Mouse (Mus musculus): ENCODE data around the gene Shank2.
A peak's percentile ranks its signal among the peaks of the same experiment; 100 is the strongest.

Gene Shank2

DNA sequence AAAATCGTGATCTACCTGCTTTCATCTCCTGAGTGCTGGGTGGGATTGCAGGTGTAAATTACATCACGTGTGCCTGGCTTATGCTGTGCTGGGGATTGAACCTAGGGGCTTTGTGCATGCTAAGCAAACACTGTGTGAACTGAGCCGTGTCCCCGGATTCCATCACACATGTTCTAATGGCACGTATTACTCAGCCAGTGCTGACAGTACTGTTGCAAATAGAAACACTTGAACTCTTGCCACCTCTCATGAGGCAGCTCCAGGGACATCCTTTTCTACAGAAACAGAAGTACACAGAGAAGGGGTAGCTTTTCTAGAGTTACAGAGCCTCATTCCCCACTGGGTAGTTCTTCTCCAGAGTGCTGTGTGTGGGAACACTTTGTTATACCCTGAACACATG is 168.5 kb downstream of the Shank2 start:
- DNase-seq (ENCODE audit: low spot score) = no peak

DNA sequence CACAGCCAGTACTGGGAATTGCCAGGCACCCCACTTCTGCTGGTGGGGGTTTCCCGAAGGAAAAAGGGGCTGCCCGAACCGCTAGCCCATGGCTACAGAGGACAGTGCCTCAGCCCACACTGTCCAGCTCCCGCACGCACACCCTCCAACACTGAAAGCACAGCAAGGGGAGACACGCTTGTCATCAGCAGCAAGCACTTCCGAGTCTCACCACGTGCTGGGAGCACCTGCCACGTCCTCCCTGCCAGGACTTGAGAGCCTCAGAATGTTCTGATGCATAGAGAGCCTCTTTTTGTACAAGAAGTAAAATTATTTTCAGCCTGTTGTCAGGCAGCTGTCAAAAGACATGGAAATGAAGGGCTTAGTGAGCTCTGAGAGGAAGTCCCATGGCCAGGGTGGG is 169.0 kb downstream of the Shank2 start:
- peak; percentile 60 for DNase-seq (ENCODE audit: low spot score)

DNA sequence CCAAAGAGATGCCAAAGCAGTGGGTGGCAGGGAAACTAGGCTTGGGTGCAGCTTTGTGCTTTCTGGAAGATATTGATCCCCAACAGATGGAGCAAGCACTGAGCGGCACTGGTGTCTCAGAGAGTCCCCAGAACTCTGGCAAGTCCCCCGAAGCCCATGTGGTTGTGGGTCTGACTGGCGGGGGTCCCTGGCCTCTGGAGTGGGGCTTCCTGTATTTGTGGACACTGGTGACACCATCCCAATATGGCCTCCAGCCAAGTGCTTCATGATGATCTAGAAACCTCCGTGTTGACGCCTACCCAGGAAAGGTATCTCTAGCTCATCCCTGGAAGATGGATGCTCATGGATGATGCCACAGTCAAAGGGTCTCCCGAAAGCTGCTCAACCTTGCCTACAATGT is 172.1 kb downstream of the Shank2 start:
- no peak for DNase-seq (ENCODE audit: low spot score)

DNA sequence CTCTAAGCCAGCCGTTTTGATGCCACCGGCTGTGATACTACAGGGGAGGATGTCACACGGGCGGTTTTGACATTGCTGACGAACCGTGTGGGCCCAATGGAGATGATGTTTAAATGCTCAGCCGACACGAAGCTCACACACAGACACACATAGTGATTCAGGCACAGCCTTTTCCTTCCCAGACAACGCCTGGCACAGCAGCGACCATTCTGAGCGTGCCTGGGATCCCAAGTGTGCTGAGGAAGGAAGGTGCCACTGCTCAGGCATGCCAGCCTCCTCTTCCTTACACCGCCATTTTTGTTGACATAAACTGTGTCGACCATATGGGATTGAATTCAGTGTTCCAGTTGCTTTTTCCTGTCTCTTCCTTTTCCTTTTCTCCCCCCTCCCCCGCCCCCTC is 172.6 kb downstream of the Shank2 start:
- DNase-seq (ENCODE audit: low spot score) = peak; percentile 35

DNA sequence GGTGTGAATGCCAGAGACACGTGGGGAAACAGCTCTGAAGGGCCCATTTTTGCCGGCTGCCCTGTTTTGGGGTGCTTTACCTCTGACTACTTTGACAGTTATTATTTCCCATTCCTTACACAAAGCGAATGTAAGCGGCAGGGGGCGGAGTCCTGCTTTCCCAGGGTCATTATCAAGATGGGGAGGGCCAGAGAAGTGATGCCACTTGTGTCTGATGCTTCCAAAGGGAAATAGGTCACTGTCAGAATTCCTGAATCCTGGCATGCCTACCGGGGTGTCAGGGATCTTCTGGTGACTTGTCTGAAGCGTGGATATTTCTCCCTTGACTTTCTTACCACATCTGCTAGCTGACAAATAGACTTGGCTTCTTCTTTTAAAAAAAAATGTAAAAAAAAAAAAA is 173.3 kb downstream of the Shank2 start:
- no peak for DNase-seq (ENCODE audit: low spot score)

DNA sequence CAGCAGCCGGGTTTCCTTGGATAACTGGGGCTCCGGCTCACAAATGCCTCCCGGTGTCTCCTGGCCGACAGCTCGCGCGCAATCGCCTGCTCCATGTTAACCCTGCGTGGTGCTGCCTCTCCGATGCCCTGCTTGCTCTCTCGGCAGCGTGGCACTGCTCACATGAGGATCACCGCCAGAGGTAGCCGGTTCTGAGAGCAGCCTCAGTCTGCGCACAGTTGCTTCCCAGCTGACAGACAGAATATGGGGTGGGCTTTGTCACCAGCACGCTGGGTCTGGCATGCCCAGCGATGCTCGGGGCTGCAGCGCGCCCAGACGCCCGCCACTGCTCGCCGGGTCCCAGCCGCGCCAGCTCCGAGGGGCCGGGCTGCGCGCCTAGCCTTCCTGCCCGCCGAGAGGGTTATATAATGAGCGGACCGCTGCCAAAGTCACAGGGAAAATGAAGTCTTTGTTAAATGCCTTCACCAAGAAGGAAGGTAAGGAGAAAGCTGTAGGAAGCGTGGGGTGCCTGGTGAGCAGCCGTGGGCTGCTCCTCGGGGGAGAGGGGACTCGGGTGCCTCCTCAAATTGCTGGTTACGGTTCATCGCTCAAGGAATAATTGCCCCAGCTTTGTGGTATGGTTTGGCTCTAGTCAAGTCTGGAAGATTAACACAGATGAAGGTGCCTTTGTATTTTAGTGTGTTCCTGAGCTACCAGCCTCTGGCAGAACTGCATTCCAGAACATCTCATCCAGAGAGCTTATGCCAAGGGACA is 173.9 kb downstream of the Shank2 start:
- DNase-seq (ENCODE audit: low spot score) = peak; percentile 54

DNA sequence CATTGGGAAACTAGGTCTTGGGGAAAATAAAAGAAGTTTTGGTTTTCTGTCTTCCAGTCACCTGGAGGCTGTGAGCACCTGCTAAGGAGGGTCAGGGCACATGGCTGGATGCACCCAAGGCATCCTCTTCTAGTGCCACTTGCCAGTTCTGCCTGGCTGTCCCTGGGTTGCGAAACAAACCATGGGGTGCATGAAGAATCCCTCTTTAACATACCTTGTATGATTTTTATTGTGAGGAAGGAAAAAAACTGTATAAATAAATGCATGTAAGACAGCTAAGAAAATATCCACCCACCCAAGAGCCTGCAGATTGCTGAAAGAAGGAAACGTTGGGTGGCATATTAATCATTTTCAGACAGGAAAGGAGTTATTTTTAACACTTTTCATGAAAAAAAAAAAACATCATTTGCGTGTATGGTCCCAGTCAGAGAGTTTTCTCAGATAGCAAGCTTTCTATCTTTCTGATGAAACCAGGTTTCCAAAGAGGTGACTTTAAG is 174.6 kb downstream of the Shank2 start:
- no peak for DNase-seq (ENCODE audit: low spot score)

DNA sequence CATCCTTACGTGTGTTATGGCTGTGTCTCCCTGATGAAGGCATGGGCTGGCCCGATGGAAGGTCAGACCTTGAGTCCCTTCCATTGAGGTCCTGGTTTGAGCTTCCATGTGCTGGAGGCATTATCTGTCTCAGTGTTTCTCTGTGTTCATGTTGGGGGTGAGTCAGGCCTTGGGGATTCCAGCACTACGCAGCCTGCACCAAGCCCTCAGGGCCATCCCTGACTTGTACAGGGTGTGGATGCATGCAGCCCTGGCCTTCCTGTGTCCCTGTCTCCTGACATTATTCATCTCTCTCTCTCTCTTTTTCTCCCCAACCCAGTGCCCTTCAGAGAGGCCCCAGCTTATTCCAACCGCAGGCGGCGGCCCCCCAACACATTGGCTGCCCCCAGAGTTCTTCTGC is 177.7 kb downstream of the Shank2 start:
- no peak for DNase-seq (ENCODE audit: low spot score)

DNA sequence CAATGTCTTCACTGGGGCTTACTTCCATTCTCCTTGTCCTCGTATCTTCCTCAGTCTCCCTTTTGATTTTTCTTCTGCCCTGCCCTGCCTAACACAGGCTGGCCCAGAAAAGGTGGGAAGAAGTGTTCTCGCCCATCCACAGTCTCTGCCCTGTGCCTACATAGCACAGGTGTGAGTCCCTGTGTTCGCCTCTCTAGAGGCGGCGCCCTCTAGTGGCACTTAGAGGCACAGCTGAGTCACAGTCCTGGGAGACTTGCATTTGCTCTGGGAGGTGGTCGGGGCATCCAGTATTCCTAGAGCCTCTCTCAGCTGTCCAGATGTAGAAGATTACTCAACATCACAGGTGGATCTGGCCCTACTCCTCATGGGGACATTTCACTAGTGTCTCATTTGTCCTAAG is 179.2 kb downstream of the Shank2 start:
- DNase-seq (ENCODE audit: low spot score) = peak; percentile 50

DNA sequence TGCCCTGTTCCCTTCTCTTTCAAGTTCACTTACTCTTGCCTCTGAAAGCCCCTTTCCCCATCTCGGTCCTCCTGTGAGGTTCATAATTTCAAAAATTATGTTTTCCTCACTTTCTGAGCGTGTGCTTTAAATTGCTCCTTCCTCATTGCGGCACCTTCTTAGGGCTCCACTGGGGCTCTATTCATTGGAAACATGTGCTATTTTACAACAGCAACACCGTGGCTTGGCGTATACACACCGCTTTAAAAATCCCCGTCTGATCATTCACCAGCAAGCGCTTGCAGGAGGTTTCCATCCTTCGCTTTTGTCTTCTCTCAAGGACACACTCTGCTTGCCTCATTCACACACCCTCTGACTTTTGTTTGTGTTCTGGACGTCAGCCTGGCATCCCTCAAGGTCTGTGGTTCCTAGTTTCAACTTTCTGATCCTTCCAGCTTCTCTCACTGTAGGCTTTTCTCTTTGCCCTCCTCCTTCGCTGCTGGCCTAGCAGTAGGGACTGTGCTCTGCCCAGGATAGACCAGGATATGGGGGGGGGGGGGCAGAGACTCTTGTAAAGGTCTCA is 186.2 kb downstream of the Shank2 start:
- no peak for DNase-seq (ENCODE audit: low spot score)

DNA sequence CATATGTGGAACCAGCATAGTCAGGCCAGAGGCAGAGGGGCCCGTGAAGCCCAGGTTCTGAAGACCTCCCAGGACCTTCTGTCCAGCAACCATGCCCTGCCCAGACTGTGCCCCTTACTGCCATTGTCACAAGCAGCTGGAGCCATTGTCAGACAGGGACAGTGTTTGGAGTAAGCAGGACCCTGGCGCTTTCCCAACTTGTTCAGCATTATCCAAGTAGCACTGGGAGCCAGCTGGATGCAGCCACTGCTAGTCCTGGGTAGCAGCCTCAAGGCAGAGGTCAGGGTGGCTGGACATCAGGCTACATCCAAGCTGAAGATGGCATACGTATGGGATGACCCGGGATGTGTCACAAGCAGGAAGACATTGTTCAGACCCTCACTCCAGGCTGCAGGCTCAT is 187.7 kb downstream of the Shank2 start:
- no peak for DNase-seq (ENCODE audit: low spot score)

DNA sequence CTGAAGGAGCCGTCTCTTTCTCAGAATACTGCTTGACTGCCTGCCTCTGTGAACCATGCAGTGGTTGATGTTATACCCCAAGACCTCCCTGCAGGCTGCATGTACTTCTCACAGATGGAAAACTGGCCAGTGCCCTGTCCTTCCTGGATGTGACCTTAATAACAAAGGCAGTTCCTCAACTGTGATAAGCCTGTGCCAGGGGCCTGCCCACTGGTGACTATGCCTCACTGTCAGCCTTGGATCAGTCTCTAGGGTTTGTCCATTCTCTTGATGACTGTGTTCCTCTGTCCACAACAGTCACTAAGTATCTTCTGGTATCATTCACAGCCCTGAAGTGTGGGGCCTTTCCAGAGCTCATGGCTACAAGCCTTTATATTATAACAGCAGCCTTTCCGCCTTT is 196.8 kb downstream of the Shank2 start:
- DNase-seq (ENCODE audit: low spot score) = no peak

DNA sequence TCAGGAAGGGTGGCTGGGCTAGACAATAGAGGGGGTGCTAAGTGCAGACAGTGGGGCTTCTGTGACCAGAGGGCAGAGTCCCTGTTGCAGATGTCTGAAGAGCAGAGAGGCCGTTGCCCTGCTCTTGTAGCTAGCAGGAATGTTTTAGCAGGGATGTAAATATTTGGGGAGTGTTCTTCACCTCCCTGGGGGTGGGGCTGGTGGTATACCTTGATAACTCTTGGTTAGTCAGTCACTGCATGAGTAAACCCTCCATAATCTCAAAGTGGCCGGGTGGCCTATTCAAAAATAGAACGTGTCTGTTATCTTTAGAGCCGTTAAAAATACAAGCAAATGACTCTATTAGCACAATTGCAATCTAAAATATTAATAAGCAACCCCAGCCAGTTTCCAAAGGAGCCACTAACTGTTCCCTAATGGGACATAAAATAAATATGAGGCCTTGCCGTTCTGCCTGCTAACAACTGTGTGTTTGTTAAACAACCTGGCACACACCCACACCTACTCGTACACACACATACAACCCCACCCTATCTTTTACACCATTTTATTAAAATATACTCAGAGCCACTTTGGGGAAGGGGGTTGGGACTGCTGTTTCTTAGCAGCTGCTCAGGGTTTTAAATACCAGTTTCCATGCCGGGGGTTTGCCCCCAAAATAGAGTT is 200.4 kb downstream of the Shank2 start:
- no peak for DNase-seq (ENCODE audit: low spot score)

DNA sequence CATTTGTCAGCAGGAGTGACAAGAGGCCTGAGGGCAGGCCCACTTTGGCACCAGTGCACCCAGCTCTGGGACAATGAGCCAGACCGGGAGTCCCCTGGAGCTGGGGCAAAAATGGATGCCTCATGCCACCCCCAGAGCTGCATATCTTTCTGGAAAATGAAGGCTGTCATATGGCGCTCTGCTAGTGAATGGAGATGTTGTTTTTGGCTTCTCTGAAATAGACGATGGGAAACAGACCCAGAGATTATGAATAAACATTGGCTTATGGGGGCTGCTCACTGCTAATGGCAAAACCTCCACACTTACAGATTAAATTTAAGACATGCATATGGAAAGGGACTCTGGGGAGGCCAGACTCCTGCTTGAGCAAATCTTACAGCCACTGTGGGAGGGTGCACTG is 202.6 kb downstream of the Shank2 start:
- peak; percentile 30 for DNase-seq (ENCODE audit: low spot score)

DNA sequence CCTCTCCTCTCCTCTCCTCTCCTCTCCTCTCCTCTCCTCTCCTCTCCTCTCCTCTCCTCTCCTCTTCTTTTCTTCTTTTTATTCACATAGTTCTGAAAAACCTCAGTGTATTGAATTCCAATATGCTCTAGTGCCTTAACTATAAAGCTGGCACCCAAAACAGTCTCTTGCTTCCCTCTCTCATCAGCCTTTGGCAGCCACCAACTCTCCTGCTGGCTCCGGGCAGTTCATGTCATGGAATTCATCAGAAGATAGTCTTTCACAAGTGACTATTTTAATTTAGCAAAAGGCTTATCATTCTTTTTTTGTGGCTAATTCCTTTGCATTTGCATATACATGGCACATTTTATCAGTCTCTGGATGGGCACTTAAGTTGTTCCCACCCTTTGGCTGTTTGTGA is 203.4 kb downstream of the Shank2 start:
- DNase-seq (ENCODE audit: low spot score) = no peak

DNA sequence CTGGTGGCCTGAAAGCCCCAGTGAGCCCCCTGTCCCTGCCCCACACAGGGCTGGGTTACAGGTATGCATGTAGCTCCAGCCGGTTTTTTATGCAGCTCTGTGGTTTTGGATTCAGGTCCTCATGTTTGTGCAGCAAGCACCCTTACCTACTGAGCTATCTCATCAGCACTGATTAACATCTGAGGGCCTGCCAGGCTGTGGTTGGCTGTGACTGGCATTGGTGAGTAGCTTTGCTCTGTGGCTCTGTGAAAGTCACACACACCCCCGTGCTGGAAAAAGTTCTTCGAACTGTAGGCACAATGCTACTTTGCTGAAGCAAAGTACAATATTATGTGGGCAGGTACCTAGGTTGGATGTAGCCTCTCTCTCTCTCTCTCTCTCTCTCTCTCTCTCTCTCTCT is 204.1 kb downstream of the Shank2 start:
- peak; percentile 25 for DNase-seq (ENCODE audit: low spot score)

DNA sequence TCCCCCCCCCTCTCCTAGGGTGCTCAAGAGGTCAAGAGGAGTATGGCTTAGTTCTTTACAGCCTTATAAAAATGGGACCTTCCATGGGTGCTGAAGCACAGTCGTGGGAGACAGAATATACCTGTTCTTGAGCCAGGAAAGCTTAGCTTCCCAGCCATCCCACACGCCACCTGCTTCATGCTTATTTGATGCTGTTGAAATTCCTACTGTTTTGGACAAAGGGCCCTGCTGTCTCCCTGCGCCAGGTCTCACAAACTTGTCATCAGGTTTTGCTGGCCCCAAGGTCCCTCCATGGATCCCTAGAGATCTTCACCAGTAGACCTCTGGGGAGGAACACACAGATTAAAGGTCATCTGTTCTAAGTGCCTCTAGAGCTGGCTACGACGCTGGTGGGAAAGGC is 204.5 kb downstream of the Shank2 start:
- peak; percentile 35 for DNase-seq (ENCODE audit: low spot score)

DNA sequence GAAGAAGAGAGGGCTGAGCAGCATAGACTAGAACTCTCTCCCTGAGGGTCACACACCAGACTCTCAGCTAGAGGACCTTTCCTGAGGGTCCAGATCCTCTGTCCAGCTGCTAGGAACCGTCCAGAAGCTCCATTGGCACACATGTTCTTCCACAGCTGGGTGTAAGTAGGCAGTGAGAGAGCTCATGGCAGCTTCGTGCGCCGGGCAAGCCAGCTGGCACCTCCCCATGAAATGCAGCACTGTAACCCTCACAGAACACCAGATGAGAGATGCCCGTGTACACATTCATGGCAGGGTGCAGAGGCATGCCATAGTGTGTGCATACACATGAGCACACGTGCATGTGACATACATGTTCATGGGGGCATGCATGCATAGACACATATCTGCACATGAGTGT is 205.4 kb downstream of the Shank2 start:
- no peak for DNase-seq (ENCODE audit: low spot score)

DNA sequence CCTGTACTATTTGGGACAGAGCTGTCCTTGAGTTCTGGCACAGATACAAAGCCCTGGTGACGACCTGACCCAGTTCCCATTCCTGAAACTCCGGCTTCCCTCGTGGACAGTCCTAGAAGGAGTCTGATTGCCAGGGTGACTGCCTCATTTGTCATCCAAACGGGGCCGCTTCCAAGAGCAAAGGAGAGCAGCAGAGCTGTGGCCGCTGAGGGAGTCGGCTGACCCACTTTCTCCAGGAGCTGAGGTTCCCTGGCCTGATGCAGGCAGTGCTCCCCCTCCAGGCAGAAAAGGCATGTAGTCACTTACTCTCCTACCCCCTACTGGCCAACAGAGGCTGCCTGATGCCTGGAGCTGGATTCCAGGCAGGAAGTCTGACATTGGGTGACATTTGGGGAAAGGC is 206.1 kb downstream of the Shank2 start:
- DNase-seq (ENCODE audit: low spot score) = peak; percentile 65

DNA sequence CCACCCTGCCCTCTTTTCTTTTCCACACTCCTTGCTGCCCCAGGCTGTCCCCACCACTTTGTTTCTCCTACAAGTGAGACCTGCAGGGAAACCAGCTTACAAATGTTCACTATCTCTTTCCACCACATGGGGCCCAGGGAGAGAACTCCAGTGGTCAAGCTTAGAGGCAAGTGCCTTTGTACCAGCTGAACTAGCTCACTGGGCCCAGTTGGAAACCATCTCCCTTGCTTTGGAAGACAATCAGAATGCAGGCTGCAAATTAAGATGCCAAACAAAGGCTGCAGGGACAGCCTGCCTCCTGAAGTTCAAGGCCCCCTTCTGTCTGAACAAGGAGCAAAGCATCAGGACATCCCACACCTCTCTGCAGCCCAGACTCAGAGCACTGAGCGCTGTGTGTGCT is 206.9 kb downstream of the Shank2 start:
- DNase-seq (ENCODE audit: low spot score) = no peak

DNA sequence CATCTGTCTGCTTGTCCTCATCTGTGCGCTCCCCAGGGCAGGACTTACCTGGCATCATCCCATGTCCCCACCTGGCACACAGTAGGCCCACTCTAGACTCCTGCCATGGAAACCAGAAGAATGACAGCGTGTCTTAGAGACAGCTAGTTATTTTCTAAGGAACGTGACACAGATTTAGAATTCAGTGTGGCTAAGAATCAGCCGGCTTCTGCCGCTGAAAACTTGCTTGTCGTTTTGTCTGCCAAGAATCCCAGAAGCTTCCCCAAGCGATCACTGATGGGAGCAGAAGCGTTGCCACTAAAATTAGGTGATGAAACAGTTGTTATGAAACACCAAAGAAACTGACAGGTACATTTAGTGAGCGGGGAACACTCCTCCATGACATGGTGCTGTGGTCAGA is 208.8 kb downstream of the Shank2 start:
- DNase-seq (ENCODE audit: low spot score) = no peak

DNA sequence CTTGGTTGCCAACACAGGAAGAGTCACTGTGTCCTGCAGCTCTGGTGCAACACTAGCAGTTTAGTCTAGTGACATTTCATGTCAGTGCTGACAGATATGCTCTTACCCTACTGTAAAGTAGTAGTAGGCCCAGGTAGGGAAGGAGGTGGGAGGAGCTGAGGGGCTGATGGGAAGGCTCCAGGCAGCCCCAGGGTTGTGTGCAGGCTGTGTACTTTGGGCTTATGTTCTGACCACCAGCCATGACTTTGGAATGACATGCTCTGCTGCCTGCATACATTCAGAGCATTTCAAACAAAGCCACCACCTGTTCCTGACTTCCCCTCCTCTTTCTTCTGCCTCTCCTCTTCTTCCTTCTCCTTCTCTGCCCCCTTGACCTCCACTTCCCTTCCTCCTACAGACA is 211.0 kb downstream of the Shank2 start:
- DNase-seq (ENCODE audit: low spot score) = no peak

DNA sequence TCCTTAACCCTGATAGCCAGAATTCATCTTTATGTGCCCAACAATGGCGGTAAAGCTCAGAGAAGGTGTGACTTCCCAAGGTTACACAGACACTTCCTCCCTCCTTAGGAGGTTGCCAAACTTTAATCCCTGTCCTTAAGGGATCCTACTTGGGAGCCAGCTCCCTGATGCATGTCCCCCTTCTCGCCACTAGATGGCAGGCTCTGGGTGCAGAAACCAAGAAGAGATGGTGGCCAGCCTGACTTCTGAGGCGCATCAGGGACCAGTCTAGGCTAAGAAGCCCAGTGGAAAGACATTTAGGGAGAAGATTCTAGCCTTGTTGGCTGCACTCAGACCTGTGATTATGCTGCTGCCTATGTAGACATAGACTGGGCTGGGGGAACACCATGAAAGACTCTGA is 215.5 kb downstream of the Shank2 start:
- peak; percentile 79 for DNase-seq (ENCODE audit: low spot score)

DNA sequence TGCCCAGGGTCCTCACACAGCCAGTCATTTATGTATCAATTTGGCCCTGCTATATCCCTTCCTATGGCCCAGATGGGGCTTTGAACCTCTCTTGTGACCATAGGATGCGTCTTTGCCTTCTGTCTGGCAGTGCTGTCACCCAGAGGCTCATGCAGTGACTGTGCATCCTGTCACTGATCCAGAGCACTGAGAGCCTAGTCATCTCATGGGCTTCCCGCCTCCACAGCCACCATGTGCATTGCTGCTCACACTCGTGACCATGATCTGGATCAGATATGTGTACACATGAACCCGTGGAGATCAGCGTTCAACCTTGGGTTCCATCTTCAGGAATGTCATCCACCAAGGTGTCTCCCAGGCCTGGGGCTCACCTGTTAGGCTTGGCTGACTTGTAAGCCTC is 227.0 kb downstream of the Shank2 start:
- no peak for DNase-seq (ENCODE audit: low spot score)

All from layer of hippocampus, adult 11-12 months (tissue).